Mouse (Mus musculus) frontal cortex, postnatal 25 days (tissue): Measurements from ENCODE around the gene Tsc1.

ENCODE experiments used
- DNase-seq, 2 experiments: peaks; one replicate each; pipeline ENCODE4 v3.0.0; 2022; ENCODE audit warnings: low spot score in 2 of 2

Tsc1 gene

GRCm38 (mm10) chr2:28640461-28641424 is at the start of gene Tsc1:
Gene Tsc1, plus strand, starts transcription at chr2:28641228.
- DNase-seq = peak; percentile 86 to 93

- DNase-seq = no peak
Measured at GRCm38 (mm10) chr2:28591479-28591878, 49.5 kb upstream of the Tsc1 start.

- DNase-seq = no peak
Measured at GRCm38 (mm10) chr2:28592809-28593208, 48.2 kb upstream of the Tsc1 start.

- DNase-seq = no peak
Measured at GRCm38 (mm10) chr2:28596021-28596420, 45.0 kb upstream of the Tsc1 start.

- no peak for DNase-seq
Measured at GRCm38 (mm10) chr2:28596998-28597397, 44.0 kb upstream of the Tsc1 start.

GRCm38 (mm10) chr2:28597733-28598547 is 43.1 kb upstream of the Tsc1 start:
- no peak for DNase-seq

- no peak for DNase-seq
Measured at GRCm38 (mm10) chr2:28598692-28599568, 42.1 kb upstream of the Tsc1 start.

DNA sequence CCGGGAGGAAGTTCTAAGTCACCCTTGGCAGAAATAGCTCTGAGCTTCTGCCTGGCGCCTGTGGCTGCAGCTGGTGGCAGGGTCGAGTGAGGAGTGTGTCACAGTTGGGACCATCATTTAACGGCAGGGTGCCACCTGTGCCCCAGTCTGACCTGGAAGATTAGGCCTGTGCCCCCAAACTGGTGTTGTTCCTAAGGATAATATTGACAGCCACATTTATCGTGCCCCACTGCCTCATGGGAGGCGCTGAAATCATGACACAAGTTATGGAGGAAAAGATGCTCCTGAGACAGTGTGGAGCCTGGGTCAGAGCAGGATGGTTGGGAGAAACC is 41.5 kb upstream of the Tsc1 start:
- no peak for DNase-seq

DNA sequence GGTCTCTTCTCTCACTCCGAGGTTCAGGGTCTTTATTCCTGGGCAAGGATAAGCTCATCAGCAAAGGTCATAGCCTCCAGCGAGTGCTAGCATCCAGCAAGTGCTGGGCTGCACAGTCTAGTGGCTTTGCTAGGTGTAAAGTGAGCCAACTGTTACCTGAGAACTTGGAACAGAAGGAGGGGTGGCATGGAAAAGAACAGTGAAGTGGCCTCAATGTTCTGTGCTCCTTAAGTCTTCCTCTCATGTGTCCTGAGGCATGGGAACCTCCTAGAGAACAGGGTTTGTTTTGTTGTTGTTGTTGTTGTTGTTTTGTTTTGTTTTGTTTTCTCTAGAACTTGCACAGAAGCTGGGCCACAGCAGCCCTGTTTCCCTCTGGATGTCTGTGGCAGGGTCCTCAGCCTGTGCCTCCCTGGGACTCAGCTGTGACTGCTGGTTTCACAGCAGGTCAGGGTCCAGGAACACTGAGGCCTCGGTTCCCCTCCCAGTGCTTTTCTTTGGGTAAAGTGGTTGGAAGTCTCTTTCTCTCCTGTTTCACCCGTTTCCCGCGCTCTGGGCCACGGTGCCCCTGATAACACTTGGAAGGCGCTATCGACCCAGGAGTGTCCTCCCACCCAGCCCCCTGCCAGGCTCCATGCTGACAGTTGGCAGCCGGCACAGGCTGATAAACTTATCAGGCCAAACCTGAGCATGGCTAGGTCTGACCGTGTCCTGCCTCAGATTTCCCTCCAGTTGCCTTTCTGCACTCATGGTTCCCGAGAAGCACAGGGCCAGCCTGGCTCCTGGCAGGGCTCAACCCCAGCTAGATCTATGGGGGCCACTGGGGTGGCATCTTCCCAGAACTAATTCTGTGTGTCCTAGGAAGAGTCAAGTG is 39.1 kb upstream of the Tsc1 start:
- DNase-seq = no peak

- no peak for DNase-seq
Measured at GRCm38 (mm10) chr2:28603542-28603941, 37.5 kb upstream of the Tsc1 start.

GRCm38 (mm10) chr2:28605789-28606541 is 35.1 kb upstream of the Tsc1 start:
- DNase-seq = no peak

GRCm38 (mm10) chr2:28606601-28607340 is 34.3 kb upstream of the Tsc1 start:
- DNase-seq = no peak

- DNase-seq = no peak
Measured at GRCm38 (mm10) chr2:28607341-28608165, 33.5 kb upstream of the Tsc1 start.

GRCm38 (mm10) chr2:28609851-28610250 is 31.2 kb upstream of the Tsc1 start:
- DNase-seq = no peak

DNA sequence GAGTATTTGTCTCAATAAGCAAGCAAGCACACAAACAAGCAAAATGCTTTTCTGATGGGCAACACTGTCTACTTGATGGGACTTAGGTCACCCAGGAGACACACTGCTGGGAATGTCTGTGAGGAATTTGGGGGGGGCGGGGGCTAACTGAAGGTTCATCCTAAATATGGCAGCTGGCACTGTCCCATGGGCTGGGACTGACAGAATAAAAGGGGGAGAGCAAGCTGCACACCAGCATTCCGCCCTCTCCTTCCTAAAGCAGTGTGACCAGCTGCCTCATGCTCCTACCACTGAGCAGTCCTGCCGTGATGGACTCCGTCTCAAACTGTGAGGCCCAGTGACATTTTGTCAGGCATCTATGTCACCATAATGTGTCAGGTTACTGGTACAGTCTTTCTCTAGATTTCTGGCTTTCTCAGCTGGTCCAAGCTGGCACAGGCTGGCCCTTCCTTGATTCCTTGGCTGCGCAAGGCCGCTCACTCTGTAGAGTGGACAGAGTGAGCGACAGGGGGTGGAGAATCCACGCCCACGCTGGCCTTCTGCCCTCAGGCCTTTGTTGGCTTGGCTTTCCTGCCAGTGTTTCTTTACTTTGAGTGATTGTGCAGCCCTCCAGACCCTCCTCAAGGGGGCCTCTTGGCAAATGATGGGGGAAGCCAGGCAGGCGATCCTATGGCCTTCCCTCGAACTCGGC is 30.2 kb upstream of the Tsc1 start:
- DNase-seq = no peak

DNA sequence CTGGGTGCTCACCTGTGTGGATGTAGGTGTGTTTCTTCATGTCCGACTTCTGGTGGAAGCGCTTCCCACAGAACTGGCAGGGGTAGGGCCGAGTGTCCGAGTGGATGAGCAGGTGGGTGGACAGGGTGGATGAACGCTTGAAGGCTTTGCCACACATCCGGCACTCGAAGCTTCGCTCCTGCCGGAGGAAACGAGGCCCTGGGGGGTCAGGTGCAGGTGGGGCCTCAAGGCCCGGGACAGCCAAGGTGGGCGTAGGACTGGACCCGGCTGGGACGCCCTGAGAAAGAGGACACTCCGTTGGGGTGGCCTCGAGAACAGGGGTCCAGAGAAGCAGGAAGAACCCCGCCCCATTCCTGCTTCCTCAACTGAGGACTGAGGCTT is 29.6 kb upstream of the Tsc1 start:
- no peak for DNase-seq

DNA sequence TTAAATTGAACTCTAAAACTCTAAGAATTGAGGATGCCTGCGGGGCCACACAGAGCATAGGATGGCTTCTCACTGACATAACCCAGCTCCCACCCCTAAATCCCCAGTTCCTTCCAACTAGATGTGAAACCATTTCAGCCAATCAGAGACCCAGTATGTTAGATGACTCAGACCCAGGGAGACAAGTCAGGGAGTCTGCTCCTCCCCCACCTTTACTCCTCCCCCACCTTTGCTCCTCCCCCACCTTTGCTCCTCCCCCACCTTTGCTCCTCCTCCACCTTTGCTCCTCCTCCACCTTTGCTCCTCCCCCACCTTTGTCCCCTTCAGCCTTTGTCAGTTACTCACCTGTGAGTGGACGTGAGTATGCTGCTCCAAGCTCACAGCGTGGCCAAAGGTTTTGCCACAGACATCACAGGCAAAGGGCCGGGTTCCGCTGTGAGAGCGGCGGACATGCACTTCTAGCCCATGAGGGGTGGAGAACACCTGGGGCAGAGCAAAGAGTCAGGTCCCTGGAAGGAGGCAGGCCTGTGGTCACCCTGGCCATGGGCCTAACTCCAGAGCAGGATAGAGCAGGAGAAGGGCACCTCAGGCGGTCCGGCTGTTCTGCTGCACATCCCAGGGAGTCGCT is 28.5 kb upstream of the Tsc1 start:
- no peak for DNase-seq
